Mouse (Mus musculus) thymus, postnatal 14 days (tissue): ENCODE measurements at regions not wholly inside any gene's neighbourhood (a gene's known extent, or its start where the extent isn't known, plus 50 kb on each side); places are given as distances from the start of the nearest gene placed in this dataset.

Experiments used
- DNase-seq: peaks from one replicate; pipeline ENCODE4 v3.0.0; 2021

DNA sequence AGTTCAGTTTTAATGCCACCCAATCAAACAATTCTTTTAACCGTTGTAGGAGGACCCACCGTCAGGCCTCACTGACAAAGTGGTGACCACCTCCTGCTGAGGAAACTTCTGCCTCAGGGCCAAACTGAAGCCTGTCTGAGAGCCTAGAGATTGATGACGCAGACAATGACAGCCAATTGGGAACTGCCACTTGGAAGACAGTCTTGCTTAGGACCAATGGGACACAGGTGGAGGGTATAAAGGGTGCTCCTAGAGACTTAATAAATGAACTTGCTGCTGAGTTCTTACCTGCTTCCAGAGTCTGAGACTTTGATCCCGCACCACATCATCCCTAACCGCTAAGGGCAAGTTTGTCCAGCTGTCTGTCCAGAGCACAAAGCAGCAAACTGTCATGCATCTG is 80.0 kb downstream of the Tbx4 start:
- no peak for DNase-seq

DNA sequence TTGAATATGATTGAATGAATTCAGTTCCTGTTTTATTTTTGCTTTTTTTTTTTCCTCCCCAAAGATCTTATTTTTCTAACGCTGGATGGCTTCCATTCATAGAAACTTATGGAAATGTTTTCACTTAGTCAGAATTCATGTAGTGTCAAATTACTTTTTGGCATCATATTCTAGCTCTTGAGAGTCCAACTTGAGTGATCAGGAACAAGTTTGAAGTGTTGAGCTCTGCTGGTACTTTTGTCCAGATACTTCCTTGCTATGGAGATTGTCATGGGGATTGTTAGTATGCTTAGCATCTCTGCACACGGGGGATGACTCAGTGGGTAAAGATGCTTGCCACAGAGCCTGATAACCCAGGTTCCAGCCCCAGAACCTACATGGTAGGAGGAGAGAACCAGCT is 84.1 kb downstream of the Tbx4 start:
- DNase-seq: no peak

DNA sequence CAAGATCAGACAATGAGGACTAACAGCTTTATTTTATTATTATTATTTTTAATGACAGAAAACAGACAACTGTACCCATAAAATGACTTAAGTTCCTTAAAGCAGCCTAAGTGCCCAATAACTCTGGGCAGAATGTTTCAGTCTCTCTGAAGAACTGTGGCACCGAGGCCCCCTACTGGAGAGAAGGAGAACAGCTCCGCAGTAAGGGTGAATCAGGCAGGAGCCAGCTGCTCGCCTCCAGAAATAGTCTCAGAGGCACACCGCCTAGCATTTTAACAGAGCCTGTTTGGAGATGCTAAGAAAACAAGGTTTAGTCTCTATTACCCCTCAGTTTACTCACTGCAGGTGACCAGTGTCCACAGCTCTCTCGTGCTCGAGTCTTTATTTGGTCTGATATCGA is 86.2 kb downstream of the Tbx4 start:
- DNase-seq: peak; percentile 43

DNA sequence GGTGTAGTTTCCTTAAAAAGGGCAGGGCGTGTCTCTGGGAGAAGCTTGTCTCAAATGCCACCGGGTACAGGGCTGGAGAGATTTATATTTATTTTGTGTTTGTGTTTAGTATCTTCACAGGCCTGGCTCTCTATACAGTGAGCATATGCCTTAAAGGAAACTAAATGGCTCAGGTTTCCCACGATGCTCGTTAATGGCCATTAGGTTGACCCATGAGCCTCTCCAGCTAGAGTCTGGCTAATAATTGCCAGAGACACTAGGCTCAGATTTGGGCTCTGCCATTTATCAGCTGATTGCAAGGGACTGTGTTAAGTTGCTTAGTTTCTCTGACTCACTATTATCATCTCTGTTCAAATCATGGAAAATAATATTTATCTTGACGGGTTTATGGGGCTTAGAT is 87.5 kb downstream of the Tbx4 start:
- DNase-seq: no peak

DNA sequence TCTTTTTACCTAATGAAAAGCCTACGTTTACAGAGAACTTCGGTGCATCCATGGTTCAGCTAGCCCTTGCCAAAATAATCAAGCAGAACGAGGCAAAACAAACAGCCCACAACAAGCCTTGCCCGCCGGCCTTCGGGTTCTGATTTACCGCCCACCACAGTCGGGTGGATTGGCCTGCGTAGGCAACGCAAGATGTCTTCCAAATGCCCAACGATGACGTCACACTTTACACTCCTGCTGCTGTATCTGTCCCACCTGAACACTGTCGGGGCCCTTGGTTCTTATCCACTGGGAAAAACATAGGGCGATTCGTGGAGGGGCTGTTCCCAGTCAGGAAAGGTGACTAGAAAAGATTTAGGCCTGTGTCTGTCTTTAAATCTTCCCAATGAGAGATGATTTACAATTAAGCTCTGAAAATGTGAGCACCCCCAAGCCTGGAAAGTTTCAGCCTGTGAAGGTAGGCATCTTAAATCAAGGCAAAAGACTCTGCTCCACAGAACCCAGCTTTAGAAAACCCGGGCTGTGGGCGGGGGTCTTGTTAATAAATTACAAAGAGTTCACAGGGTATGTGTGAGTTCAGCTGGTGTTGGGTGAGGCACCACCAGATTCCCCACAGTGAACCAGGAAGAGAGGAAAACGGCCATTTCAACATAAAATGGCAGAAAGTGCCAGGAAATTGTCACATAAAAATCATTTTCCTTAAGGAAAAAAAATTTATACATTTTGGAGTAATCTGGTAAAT is 90.6 kb downstream of the Tbx4 start:
- no peak for DNase-seq

DNA sequence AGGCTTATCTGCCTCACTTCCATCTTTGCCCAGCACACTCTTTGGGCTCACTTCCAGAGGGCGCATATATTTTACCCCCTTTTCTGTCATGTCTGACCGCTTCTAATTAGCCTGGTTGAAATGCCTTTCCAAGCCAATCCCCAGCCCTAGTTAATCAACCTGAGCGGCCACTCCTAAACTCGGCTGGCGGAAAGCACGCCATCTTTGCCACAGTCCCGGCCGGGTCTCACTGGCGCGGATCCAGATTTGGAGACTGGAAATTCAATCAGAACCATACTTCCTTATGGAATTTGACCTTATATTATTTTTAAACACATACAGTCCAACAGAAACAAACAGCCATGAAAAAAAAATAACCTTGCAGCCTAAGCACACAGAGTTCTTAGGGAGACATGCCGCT is 94.2 kb downstream of the Tbx4 start:
- no peak for DNase-seq

DNA sequence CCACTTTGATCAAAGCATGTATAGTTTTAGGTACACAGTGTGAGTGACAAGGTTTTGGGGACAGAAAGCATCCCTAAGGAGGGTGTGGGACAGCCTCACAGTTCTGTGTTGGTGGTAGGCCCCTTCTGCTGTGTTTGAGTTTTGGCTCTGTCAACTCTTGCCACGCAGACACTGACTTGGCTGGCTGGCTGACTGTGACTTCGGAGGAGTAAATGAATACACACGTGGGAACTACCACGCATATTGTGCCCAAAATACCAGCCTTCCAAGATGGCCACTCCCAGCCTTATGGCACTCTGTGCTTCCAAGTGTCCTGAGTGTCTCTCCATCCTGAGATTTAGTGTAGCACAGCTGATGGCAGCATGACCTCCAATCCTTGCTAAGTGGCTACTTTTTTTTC is 95.3 kb downstream of the Tbx4 start:
- DNase-seq: no peak

DNA sequence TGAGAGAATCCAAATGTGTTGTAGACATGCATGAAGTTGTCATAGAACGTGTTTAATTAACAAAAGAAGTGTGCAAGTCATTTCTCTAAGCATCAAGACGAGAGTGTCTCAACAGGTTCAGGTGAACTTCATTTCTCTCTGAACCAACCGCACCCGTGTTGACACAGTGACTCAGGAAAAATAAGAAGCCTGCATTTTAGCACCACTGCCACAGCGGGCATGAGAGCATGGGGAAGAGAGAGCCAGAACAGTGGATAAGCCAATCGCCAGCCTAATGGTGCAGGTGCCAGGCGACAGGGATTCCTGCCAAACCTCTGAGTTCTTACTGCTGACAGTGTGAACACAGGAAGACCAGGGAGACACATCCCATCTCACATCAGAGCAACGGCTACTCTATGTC is 100.1 kb downstream of the Tbx4 start:
- no peak for DNase-seq

DNA sequence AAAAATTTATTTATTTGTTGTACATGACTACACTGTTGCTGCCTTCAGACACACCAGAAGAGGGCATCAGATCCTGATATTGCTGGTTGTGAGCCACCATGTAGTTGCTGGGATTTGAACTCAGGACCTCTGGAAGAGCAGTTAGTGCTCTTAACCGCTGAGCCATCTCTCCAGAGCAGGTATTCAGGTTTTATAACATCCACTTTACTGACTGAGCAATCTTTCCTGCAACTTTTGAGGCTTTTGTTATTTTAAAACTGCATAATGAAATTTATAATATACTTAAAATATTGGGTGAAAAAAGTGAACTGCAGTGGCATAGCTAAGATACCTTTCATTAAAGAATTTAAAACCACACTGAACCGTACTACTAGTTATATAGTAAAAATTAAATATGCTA is 101.0 kb downstream of the Tbx4 start:
- DNase-seq: no peak

DNA sequence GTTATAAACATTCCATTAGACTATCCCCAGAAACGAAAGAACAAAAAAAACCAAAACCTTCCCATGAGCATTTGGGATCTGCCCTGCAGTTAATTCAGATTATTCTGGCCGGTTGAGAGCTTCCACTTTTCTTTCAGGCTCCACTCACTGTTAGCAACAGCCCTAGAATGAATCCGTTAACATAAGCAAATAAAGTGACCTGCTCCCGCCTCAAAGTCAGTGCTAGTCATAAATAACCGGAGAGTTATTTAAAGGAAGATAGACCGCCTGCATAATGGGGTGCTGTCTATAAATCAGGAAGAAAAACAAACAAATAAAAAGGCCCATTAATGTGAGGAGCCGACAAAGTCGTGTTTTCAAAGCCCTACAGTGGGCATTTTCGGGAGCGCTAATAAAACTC is 103.3 kb downstream of the Tbx4 start:
- no peak for DNase-seq

DNA sequence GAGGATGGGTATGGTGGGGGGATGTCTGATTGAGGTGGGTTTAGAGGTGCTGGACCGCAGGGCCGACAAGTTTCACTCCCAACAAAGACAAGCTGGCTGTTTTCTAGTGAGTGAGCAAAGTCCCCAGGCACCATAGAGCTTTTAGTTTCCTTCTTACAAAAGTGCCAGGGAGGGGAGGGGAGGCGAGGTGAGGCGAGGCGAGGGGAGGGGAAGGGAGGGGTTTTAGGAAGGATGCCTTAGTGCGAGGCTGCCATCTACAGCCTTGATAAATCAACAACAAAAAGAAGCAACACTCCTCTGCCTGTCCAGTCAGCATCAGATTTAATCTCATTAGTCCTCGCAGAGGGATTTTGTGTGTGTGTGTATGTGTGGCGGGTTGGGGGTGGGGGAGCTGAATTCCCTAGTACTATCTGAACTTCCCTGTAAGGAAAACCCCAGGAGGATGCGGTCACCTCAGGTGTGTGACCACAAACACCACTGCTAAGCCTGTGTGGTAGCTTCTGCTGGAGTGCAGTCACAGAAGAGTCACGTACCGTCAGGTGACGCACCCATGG is 103.8 kb downstream of the Tbx4 start:
- DNase-seq: peak; percentile 14

DNA sequence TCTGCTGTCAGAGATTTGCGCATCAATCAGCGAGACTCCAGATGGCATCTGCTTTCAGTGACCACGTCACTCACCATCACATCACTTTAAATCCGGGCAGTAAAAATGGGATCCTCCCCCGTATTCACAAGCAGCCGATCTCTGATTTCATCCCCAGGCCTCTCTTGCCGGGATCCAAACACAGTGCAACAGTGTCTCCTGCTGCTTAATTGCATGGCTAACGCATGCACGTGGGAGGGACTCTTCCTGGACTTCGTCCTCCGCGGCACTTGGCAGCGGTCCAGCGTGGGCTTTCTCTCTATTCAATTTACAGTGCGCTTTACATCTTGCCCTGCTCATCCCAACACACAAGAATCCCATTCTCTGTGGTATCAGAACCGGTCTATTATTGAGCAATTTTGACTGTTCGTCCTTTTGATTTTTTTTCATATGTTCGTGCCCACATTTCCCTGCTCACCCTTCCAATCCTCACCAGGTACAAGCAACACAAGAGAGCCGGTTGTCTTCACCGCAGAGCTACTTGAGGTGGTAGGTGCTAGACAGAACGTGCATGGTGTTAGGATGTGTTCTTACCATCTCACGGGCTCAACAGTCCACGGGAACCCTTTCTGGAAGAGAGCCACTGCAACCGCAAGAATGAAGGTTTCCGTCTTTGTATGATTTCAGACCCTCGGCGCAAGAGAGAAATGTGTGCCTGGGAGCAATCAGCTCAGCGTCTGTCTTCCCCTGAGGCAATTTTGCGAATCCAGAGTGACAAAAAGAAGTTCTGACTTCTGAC is 109.3 kb downstream of the Tbx4 start:
- DNase-seq: no peak

DNA sequence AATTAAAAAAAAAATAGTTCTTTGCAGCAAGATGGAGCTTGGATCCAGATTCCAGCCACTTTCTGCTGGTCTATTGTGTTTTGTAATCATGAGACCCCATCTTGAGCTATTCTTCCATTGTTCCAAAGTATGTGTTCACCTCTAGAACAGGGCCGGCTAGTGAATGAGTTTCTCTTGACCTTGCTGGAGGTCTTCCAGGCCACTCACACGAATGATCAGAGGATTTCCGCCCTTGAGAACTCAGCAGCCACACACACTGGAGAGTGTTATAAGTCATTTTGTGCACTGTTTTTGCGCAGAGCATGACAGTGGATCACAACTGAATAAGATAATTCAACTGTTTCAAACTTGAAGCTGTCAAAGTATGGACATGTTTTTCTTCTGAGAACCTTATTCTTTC is 110.5 kb downstream of the Tbx4 start:
- DNase-seq: no peak

DNA sequence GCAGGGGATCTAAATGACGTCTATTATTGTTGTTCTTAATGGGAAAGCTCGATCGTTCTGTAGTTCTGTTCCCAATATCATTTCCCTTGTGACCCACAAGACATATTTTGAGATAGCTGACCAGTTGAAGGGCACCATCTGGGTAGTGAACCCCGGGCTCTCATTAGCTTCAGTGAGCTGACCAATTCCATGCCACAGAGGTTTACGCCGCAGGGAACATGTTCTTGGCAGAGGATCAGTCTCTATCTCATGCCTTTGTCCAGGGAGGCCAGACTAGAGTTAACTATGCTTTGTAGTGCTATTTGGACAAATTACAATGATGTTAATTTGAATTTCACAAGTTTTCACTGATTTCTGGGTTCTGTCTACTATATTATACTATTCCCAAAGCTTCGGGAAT is 117.1 kb downstream of the Tbx4 start:
- no peak for DNase-seq

DNA sequence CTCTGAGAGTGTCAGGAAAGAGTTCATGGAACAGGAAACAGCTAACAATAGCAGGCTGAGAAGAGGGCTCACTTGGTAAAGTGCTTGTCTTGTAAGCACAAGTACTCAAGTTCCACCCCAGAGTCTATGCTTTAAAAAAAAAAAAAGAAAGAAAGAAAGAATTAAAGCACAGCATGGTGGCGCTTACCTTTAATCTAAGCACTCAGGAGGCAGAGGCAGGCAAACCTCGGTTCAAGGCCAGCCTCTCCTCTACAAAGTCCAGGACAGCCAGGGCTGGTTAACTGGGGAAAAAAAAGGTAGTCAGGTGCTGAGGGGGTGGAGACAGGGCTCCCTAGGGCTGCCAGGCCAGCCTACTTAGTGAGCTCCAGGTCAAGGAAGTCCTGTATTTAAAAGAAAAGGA is 119.1 kb downstream of the Tbx4 start:
- no peak for DNase-seq

DNA sequence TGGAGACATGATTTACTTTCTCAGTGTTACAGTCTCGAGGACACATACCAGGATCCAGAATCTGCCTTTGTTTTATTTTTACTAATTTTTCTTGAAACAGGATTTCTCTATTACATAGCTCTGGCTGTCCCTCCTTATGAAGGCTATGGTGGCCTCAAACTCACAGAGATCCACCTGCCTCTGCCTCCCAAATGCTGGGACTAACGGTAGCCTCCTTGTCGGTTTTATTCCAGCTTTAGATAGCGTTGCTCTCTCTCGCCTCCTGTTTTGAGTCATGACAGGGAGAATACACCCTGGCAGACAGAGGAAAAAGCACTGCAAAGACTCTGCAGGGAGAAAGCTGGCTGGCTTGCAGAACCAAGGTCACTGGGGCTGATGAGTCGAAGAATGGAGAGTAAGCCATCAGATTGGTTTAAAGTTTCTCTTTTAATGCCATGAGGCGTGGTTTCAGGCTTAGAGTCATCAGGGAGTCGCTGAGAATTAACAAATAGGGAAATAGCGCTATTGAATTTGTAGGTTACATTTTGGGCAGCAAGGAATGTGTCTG is 119.8 kb downstream of the Tbx4 start:
- DNase-seq: no peak

DNA sequence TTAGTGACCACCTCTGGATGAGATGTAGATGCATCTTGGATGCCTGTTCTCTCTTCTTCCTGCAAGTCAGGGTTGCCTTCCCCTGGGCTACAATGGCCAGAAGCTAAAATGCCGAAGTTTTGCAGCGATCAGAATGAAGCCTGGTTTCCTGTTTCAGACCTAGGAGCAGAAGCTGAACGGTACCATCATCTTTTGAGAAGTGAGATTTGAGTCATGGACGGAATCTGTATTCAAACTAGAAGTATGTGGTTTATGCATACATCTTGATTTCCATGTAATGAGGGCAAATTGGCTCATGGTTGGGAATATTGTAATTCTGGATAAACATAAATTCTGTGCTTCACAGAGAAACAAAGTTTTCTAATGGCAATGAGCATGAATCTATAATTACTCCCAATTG is 120.6 kb downstream of the Tbx4 start:
- DNase-seq: no peak
